Mouse (Mus musculus) bone marrow macrophage, adult 2 months (primary cell): ENCODE measurements around the gene Nup35. TPM values are rescaled to one million over a fixed set of nuclear protein-coding genes. Genes with fewer than 3 reads are reported as not detected.
A peak's percentile ranks its signal among the peaks of the same experiment; 100 is the strongest.

Experiments used
- H3K27ac ChIP-seq: 2 replicates; pipeline ENCODE4 v1.5.1; 2012; ENCODE audit warnings: low read depth, low read length; ENCODE audit not compliant: insufficient read depth
- H3K4me1 ChIP-seq: 2 replicates; pipeline ENCODE4 v1.6.1; 2012; ENCODE audit warnings: low read length; ENCODE audit not compliant: control insufficient read depth, insufficient read depth
- H3K4me3 ChIP-seq: 2 replicates; pipeline ENCODE4 v1.5.1; 2012; ENCODE audit warnings: mild to moderate bottlenecking, low read length, moderate library complexity; ENCODE audit not compliant: insufficient read depth
- CTCF ChIP-seq: IDR thresholded peaks from 2 replicates; pipeline ENCODE4 v1.5.1; 2012; ENCODE audit warnings: low read depth, mild to moderate bottlenecking, low read length, moderate library complexity
- POLR2A ChIP-seq: IDR thresholded peaks from 2 replicates; pipeline ENCODE4 v1.6.1; 2012; ENCODE audit warnings: mild to moderate bottlenecking, low read depth, low read length, borderline replicate concordance
- polyA plus RNA-seq: library from polyadenylated mRNA; stranded (reverse); fragments of >200 nt; gene quantifications from 2 replicates; pipeline ENCODE4 v1.2.4, GENCODE M21; 2012; ENCODE audit not compliant: missing spikeins, insufficient read depth, insufficient read length

Gene Nup35
- 10.8 and 12.9 TPM in 2 replicates for polyA plus RNA-seq

- H3K4me1 ChIP-seq: peaks cover 8% of the 10 kb centered on the region
- TF ChIP-seq CTCF: no peak
- TF ChIP-seq POLR2A: no peak
Observed at GRCm38 (mm10) chr2:80616854-80617737, at the start of gene Nup35, which contains the start of gene Dusp19. Gene Nup35 (plus strand): TSS chr2:80617236. Gene Dusp19 (plus strand): TSS chr2:80617045.

GRCm38 (mm10) chr2:80567411-80567810 is 49.6 kb upstream of the Nup35 start:
- no peak overlapping the region for H3K27ac ChIP-seq
- no peaks in the 10 kb centered on the region for H3K4me1 ChIP-seq
- H3K4me3 ChIP-seq: no peak overlapping the region
- TF ChIP-seq POLR2A: no peak
- TF ChIP-seq CTCF: no peak

More at GRCm38 (mm10) chr2:80616854-80617737, at the start of gene Nup35, which contains the start of gene Dusp19:
- Histone ChIP-seq H3K27ac (peak within 1 kb of the TSS; percentile 46; the same call in 1 of the 2 replicates), H3K4me3 (peak within 1 kb of the TSS; percentile 66)

GRCm38 (mm10) chr2:80570656-80571055 is 46.4 kb upstream of the Nup35 start:
- TF ChIP-seq CTCF (no peak), POLR2A (no peak)
- no peak overlapping the region for H3K27ac ChIP-seq
- H3K4me3 ChIP-seq: no peak overlapping the region
- no peaks in the 10 kb centered on the region for H3K4me1 ChIP-seq

GRCm38 (mm10) chr2:80577286-80577685 is 39.8 kb upstream of the Nup35 start:
- TF ChIP-seq CTCF (no peak), POLR2A (no peak)
- no peak overlapping the region for H3K4me3 ChIP-seq
- H3K27ac ChIP-seq: no peak overlapping the region
- peaks cover 2% of the 10 kb centered on the region; the same call in 1 of the 2 replicates for H3K4me1 ChIP-seq

- Histone ChIP-seq H3K27ac (no peak overlapping the region), H3K4me3 (no peak overlapping the region), H3K4me1 (peaks cover 2% of the 10 kb centered on the region; the same call in 1 of the 2 replicates)
- TF ChIP-seq POLR2A: no peak
- no peak for TF ChIP-seq CTCF
Observed at GRCm38 (mm10) chr2:80579253-80579891, 37.7 kb upstream of the Nup35 start.

GRCm38 (mm10) chr2:80580311-80580961 is 36.6 kb upstream of the Nup35 start:
- Histone ChIP-seq H3K4me3 (peak overlapping the region; percentile 60), H3K27ac (no peak overlapping the region), H3K4me1 (peaks cover 2% of the 10 kb centered on the region; the same call in 1 of the 2 replicates)
- TF ChIP-seq CTCF (no peak), POLR2A (no peak)

GRCm38 (mm10) chr2:80581043-80581711 is 35.9 kb upstream of the Nup35 start, which contains the start of gene Nckap1:
Gene Nckap1 (minus strand): TSS chr2:80581380.
- Histone ChIP-seq H3K4me3 (peak within 1 kb of the TSS; percentile 60), H3K4me1 (peaks cover 2% of the 10 kb centered on the region; the same call in 1 of the 2 replicates), H3K27ac (no peak within 1 kb of the TSS)
- TF ChIP-seq CTCF (peak; percentile 40), POLR2A (no peak)

- Histone ChIP-seq H3K4me3 (no peak overlapping the region), H3K4me1 (peaks cover 2% of the 10 kb centered on the region; the same call in 1 of the 2 replicates), H3K27ac (no peak overlapping the region)
- TF ChIP-seq CTCF (no peak), POLR2A (no peak)
Observed at GRCm38 (mm10) chr2:80582356-80582755, 34.7 kb upstream of the Nup35 start.
